Mouse (Mus musculus) lung, adult 2 months (tissue): ENCODE results near the gene Ttc27. TPM values are rescaled to one million over a fixed set of nuclear protein-coding genes. Genes with fewer than 3 reads are reported as not detected.
"Not testable (repeated sequence)": the region's sequence is repeated elsewhere in the genome, so short reads cannot be mapped to it uniquely, and the experiment has no call there.

Source experiments
- DNase-seq: peaks from one replicate; pipeline ENCODE4 v3.0.0; 2022
- H3K4me1 ChIP-seq: fragments of 200-500 bp; 2 replicates; pipeline ENCODE4 v1.6.1; 2011; ENCODE audit warnings: low read length; ENCODE audit not compliant: control insufficient read depth, insufficient read depth
- H3K4me3 ChIP-seq: fragments of 200-500 bp; replicated peaks from 2 replicates; pipeline ENCODE3; 2011; ENCODE audit warnings: low read depth, mild to moderate bottlenecking, control low read depth, low read length; ENCODE audit errors: extremely low read depth
- CTCF ChIP-seq: fragments of 200-500 bp; IDR thresholded peaks from 2 replicates; pipeline ENCODE4 v1.5.1; 2011; ENCODE audit warnings: mild to moderate bottlenecking, low read length, control low read depth; ENCODE audit not compliant: insufficient read depth
- POLR2A ChIP-seq: fragments of 200-500 bp; IDR thresholded peaks from 2 replicates; pipeline ENCODE4 v1.6.1; 2011; ENCODE audit warnings: low read depth, mild to moderate bottlenecking, control low read depth, low read length, borderline replicate concordance; ENCODE audit errors: extremely low read depth
- WGBS: fragments of 180-500 bp; shearing (Covaris S2); methylation state at CpG from one replicate; pipeline ENCODE4 v1.1.7; 2018; 5-methylcytosine and 5-hydroxymethylcytosine counted together
- polyA plus RNA-seq: library from polyadenylated mRNA; depleted of rRNA; stranded (reverse); fragments of >200 nt; gene quantifications from 2 replicates; pipeline ENCODE4 v1.2.3, GENCODE M21; 2012; rRNA removed

Gene Ttc27
- 4.1 and 4.5 TPM in 2 replicates for polyA plus RNA-seq

GRCm38 (mm10) chr17:74717618-74718151 lies at the start of gene Ttc27:
TSS of gene Ttc27 (plus strand) at chr17:74717732.
- peak; percentile 94 for DNase-seq
- under 1% methylated on average over 31 of the region's 31 CpGs for WGBS
- Histone ChIP-seq H3K4me3 (peak within 1 kb of the TSS; percentile 89), H3K4me1 (peaks cover 3% of the 10 kb centered on the region)
- TF ChIP-seq CTCF (no peak), POLR2A (peak; percentile 92; the same call in 1 of the 2 replicates)

GRCm38 (mm10) chr17:74668010-74668409 lies 49.5 kb upstream of the Ttc27 start:
- DNase-seq = no peak
- WGBS = 78% methylated on average over 1 of the region's 1 CpGs
- no peaks in the 10 kb centered on the region; the same call in 1 of the 2 replicates for H3K4me1 ChIP-seq
- TF ChIP-seq CTCF (no peak), POLR2A (no peak)
- H3K4me3 ChIP-seq = no peak overlapping the region

GRCm38 (mm10) chr17:74670031-74670430 lies 47.5 kb upstream of the Ttc27 start:
- H3K4me3 ChIP-seq = peak overlapping the region; percentile 60
- peaks cover 3% of the 10 kb centered on the region for H3K4me1 ChIP-seq
- peak; percentile 54 for DNase-seq
- TF ChIP-seq CTCF (no peak), POLR2A (peak; percentile 26; the same call in 1 of the 2 replicates)
- 75% methylated on average over 13 of the region's 13 CpGs for WGBS

- WGBS = 71% methylated on average over 4 of the region's 4 CpGs
- Histone ChIP-seq H3K4me3 (no peak overlapping the region), H3K4me1 (peaks cover 3% of the 10 kb centered on the region)
- TF ChIP-seq POLR2A (no peak), CTCF (no peak)
- no peak for DNase-seq
Observed at GRCm38 (mm10) chr17:74672446-74672845, 45.1 kb upstream of the Ttc27 start.

GRCm38 (mm10) chr17:74673251-74673650 lies 44.3 kb upstream of the Ttc27 start:
- DNase-seq = no peak
- peaks cover 3% of the 10 kb centered on the region for H3K4me1 ChIP-seq
- H3K4me3 ChIP-seq = no peak overlapping the region
- TF ChIP-seq POLR2A (no peak), CTCF (no peak)

- WGBS = 73% methylated on average over 8 of the region's 8 CpGs
- DNase-seq = no peak
- TF ChIP-seq POLR2A = no peak
- Histone ChIP-seq H3K4me1 (peaks cover 3% of the 10 kb centered on the region; the same call in 1 of the 2 replicates), H3K4me3 (no peak overlapping the region)
Observed at GRCm38 (mm10) chr17:74678061-74678460, 39.5 kb upstream of the Ttc27 start.

- H3K4me3 ChIP-seq = no peak overlapping the region
- peaks cover 2% of the 10 kb centered on the region for H3K4me1 ChIP-seq
- no peak for DNase-seq
- TF ChIP-seq POLR2A = no peak
- no peak for TF ChIP-seq CTCF
- WGBS = 65% methylated on average over 3 of the region's 3 CpGs
Observed at GRCm38 (mm10) chr17:74684927-74685326, 32.6 kb upstream of the Ttc27 start.

- WGBS = 82% methylated on average over 2 of the region's 2 CpGs
- no peak for TF ChIP-seq POLR2A
- no peak for TF ChIP-seq CTCF
- Histone ChIP-seq H3K4me3 (no peak overlapping the region), H3K4me1 (peaks cover 2% of the 10 kb centered on the region)
- DNase-seq = no peak
Observed at GRCm38 (mm10) chr17:74688555-74688954, 29.0 kb upstream of the Ttc27 start.

GRCm38 (mm10) chr17:74689406-74689805 lies 28.1 kb upstream of the Ttc27 start:
- WGBS = 83% methylated on average over 4 of the region's 4 CpGs
- TF ChIP-seq CTCF = no peak
- no peak for TF ChIP-seq POLR2A
- DNase-seq = no peak
- H3K4me1 ChIP-seq = peaks cover 2% of the 10 kb centered on the region
- no peak overlapping the region for H3K4me3 ChIP-seq

GRCm38 (mm10) chr17:74701661-74702060 lies 15.9 kb upstream of the Ttc27 start:
- WGBS = 97% methylated on average over 2 of the region's 2 CpGs
- DNase-seq = not testable (repeated sequence)

More at GRCm38 (mm10) chr17:74701661-74702060, 15.9 kb upstream of the Ttc27 start:
- not testable (repeated sequence) for H3K4me3 ChIP-seq, H3K4me1 ChIP-seq
